Mouse (Mus musculus): ENCODE measurements around the gene Pold3. TPM values are rescaled to one million over a fixed set of nuclear protein-coding genes. Genes with fewer than 3 reads are reported as not detected.
"Not testable (repeated sequence)": the region's sequence is repeated elsewhere in the genome, so short reads cannot be mapped to it uniquely, and the experiment has no call there.

Pold3 gene
- total RNA-seq, 4 experiments from 2014 or later = 21.5 to 31.9 (median 26.0) TPM

- DNase-seq = no peak
Observed at GRCm38 (mm10) chr7:100108341-100108740, 13.0 kb downstream of the Pold3 start.

GRCm38 (mm10) chr7:100104677-100105076, 16.7 kb downstream of the Pold3 start:
- DNase-seq = no peak

GRCm38 (mm10) chr7:100100031-100100595, 21.3 kb downstream of the Pold3 start:
- DNase-seq = no peak

- no peak for DNase-seq
Observed at GRCm38 (mm10) chr7:100086891-100087290, 34.5 kb downstream of the Pold3 start.

- no peak for DNase-seq
Observed at GRCm38 (mm10) chr7:100086159-100086755, 35.1 kb downstream of the Pold3 start.

- DNase-seq = no peak
Observed at GRCm38 (mm10) chr7:100083812-100084211, 37.6 kb downstream of the Pold3 start.

- no peak for DNase-seq
Observed at GRCm38 (mm10) chr7:100082836-100083235, 38.5 kb downstream of the Pold3 start.

GRCm38 (mm10) chr7:100080087-100080781, 41.1 kb downstream of the Pold3 start:
- no peak for DNase-seq

GRCm38 (mm10) chr7:100077071-100077470, 44.3 kb downstream of the Pold3 start:
- no peak for DNase-seq

- DNase-seq = no peak
Observed at GRCm38 (mm10) chr7:100076296-100076695, 45.1 kb downstream of the Pold3 start.

GRCm38 (mm10) chr7:100073959-100074358, 47.4 kb downstream of the Pold3 start:
- DNase-seq = no peak

GRCm38 (mm10) chr7:100052991-100053390, 68.4 kb downstream of the Pold3 start:
- DNase-seq = not testable (repeated sequence)

- DNase-seq = peak; percentile 45
Observed at GRCm38 (mm10) chr7:100051904-100052303, 69.5 kb downstream of the Pold3 start.

GRCm38 (mm10) chr7:100046486-100046885, 74.9 kb downstream of the Pold3 start:
- DNase-seq = peak; percentile 36

GRCm38 (mm10) chr7:100043605-100044031, 77.7 kb downstream of the Pold3 start:
- DNase-seq = no peak

GRCm38 (mm10) chr7:100043096-100043495, 78.3 kb downstream of the Pold3 start:
- DNase-seq = no peak

- DNase-seq = no peak
Observed at GRCm38 (mm10) chr7:100042120-100042519, 79.2 kb downstream of the Pold3 start.

GRCm38 (mm10) chr7:100036495-100036894, 84.9 kb downstream of the Pold3 start:
- DNase-seq = no peak

- no peak for DNase-seq
Observed at GRCm38 (mm10) chr7:100036050-100036449, 85.3 kb downstream of the Pold3 start.

GRCm38 (mm10) chr7:100034815-100035463, 86.4 kb downstream of the Pold3 start:
- DNase-seq = no peak

- no peak for DNase-seq
Observed at GRCm38 (mm10) chr7:100033672-100034071, 87.7 kb downstream of the Pold3 start.

All from adrenal gland, adult 8-10 months (tissue).